Mouse (Mus musculus): ENCODE results near the gene Jup.
A peak's percentile ranks its signal among the peaks of the same experiment; 100 is the strongest.

Jup gene

GRCm38 (mm10) chr11:100320172-100320630, 77.4 kb downstream of the Jup start:
- peak; percentile 90 to 91 for DNase-seq (ENCODE audit: low spot score in 2 of 2)

- DNase-seq (ENCODE audit: low spot score in 2 of 2) = peak; percentile 99 to 100
Observed at GRCm38 (mm10) chr11:100319492-100320171, 77.9 kb downstream of the Jup start, which contains the start of gene Eif1. Eif1 (plus strand) TSS chr11:100319885.

Measured in right cerebral cortex, adult 2 months (tissue).